Mouse (Mus musculus): ENCODE data around the gene Hes3.

GRCm38 (mm10) chr4:152288398-152288945 is 3.0 kb downstream of the Hes3 start:
- TF ChIP-seq CTCF (IDR thresholded peaks at IDR 0.05; ENCODE audit: borderline replicate concordance, insufficient read depth, low read depth, low read length) (no peak), POLR2A (IDR thresholded peaks at IDR 0.05; ENCODE audit: borderline replicate concordance, insufficient read depth, low read length) (no peak)
